Mouse (Mus musculus): Measurements from ENCODE around the gene Thumpd2.

- no peak for TF ChIP-seq CTCF (IDR thresholded peaks at IDR 0.05; ENCODE audit: extremely low read depth, insufficient read depth, insufficient read length, insufficient replicate concordance)
- TF ChIP-seq POLR2A (IDR thresholded peaks at IDR 0.05; ENCODE audit: low read depth, low read length) = no peak
These were observed 63.2 kb downstream of the Thumpd2 start for GRCm38 (mm10) chr17:81001647-81002046.
